Mouse (Mus musculus): ENCODE measurements around the gene Hist1h3h. TPM values are rescaled to one million over a fixed set of nuclear protein-coding genes. Genes with fewer than 3 reads are reported as not detected.

Gene Hist1h3h
- polyA plus RNA-seq, 1 experiment = 100 TPM

GRCm38 (mm10) chr13:21722373-21722925, 5.0 kb downstream of the Hist1h3h start:
- Histone ChIP-seq H3K27ac (ENCODE audit: insufficient read depth, low read depth, low read length) (peak overlapping the region; percentile 75; the same call in 1 of the 2 replicates), H3K4me1 (ENCODE audit: control insufficient read depth, insufficient read depth, insufficient read length, low read length) (peaks cover 5% of the 10 kb centered on the region; the same call in 1 of the 2 replicates), H3K4me3 (ENCODE audit: low read depth, low read length) (peak overlapping the region; percentile 69), H3K27me3 (ENCODE audit: control insufficient read depth, insufficient read depth, low read length) (no peaks in the 10 kb centered on the region), H3K36me3 (ENCODE audit: control insufficient read depth, insufficient read depth, low read length) (no peaks in the 10 kb centered on the region)
- 5% methylated on average over 11 of the region's 11 CpGs for WGBS
- TF ChIP-seq CTCF (IDR thresholded peaks at IDR 0.05; ENCODE audit: extremely low read depth, insufficient read length, insufficient replicate concordance, low read depth, low read length) (no peak), POLR2A (IDR thresholded peaks at IDR 0.05; ENCODE audit: low read depth, low read length) (no peak)

GRCm38 (mm10) chr13:21722993-21723836, 5.8 kb downstream of the Hist1h3h start:
- Histone ChIP-seq H3K27ac (ENCODE audit: insufficient read depth, low read depth, low read length) (no peak overlapping the region), H3K4me1 (ENCODE audit: control insufficient read depth, insufficient read depth, insufficient read length, low read length) (0 out of 2 replicates have a peak, but pooled peaks cover 5% of the 10 kb centered on the region), H3K36me3 (ENCODE audit: control insufficient read depth, insufficient read depth, low read length) (no peaks in the 10 kb centered on the region), H3K27me3 (ENCODE audit: control insufficient read depth, insufficient read depth, low read length) (no peaks in the 10 kb centered on the region), H3K4me3 (ENCODE audit: low read depth, low read length) (no peak overlapping the region)
- WGBS = 41% methylated on average over 5 of the region's 5 CpGs
- TF ChIP-seq CTCF (IDR thresholded peaks at IDR 0.05; ENCODE audit: extremely low read depth, insufficient read length, insufficient replicate concordance, low read depth, low read length) (no peak), POLR2A (IDR thresholded peaks at IDR 0.05; ENCODE audit: low read depth, low read length) (no peak)

- Histone ChIP-seq H3K27me3 (ENCODE audit: control insufficient read depth, insufficient read depth, low read length) (no peaks in the 10 kb centered on the region), H3K4me3 (ENCODE audit: low read depth, low read length) (no peak overlapping the region), H3K27ac (ENCODE audit: insufficient read depth, low read depth, low read length) (no peak overlapping the region), H3K4me1 (ENCODE audit: control insufficient read depth, insufficient read depth, insufficient read length, low read length) (no peaks in the 10 kb centered on the region), H3K36me3 (ENCODE audit: control insufficient read depth, insufficient read depth, low read length) (no peaks in the 10 kb centered on the region)
- no peak for TF ChIP-seq CTCF (IDR thresholded peaks at IDR 0.05; ENCODE audit: extremely low read depth, insufficient read length, insufficient replicate concordance, low read depth, low read length)
- 49% methylated on average over 11 of the region's 11 CpGs for WGBS
These were observed 10.6 kb downstream of the Hist1h3h start for GRCm38 (mm10) chr13:21727948-21728572.

- Histone ChIP-seq H3K4me1 (ENCODE audit: control insufficient read depth, insufficient read depth, insufficient read length, low read length) (no peaks in the 10 kb centered on the region; the same call in 1 of the 2 replicates), H3K27ac (ENCODE audit: insufficient read depth, low read depth, low read length) (no peak overlapping the region), H3K27me3 (ENCODE audit: control insufficient read depth, insufficient read depth, low read length) (no peaks in the 10 kb centered on the region), H3K4me3 (ENCODE audit: low read depth, low read length) (no peak overlapping the region), H3K36me3 (ENCODE audit: control insufficient read depth, insufficient read depth, low read length) (no peaks in the 10 kb centered on the region)
- 62% methylated on average over 1 of the region's 1 CpGs for WGBS
- TF ChIP-seq POLR2A (IDR thresholded peaks at IDR 0.05; ENCODE audit: low read depth, low read length) = no peak
- no peak for TF ChIP-seq CTCF (IDR thresholded peaks at IDR 0.05; ENCODE audit: extremely low read depth, insufficient read length, insufficient replicate concordance, low read depth, low read length)
These were observed 12.1 kb downstream of the Hist1h3h start for GRCm38 (mm10) chr13:21729544-21729943.

- Histone ChIP-seq H3K4me1 (ENCODE audit: control insufficient read depth, insufficient read depth, insufficient read length, low read length) (no peaks in the 10 kb centered on the region; the same call in 1 of the 2 replicates), H3K4me3 (ENCODE audit: low read depth, low read length) (no peak overlapping the region), H3K27ac (ENCODE audit: insufficient read depth, low read depth, low read length) (no peak overlapping the region), H3K36me3 (ENCODE audit: control insufficient read depth, insufficient read depth, low read length) (no peaks in the 10 kb centered on the region), H3K27me3 (ENCODE audit: control insufficient read depth, insufficient read depth, low read length) (no peaks in the 10 kb centered on the region)
- 89% methylated on average over 5 of the region's 5 CpGs for WGBS
- TF ChIP-seq POLR2A (IDR thresholded peaks at IDR 0.05; ENCODE audit: low read depth, low read length) (no peak), CTCF (IDR thresholded peaks at IDR 0.05; ENCODE audit: extremely low read depth, insufficient read length, insufficient replicate concordance, low read depth, low read length) (no peak; the same call in 1 of the 2 replicates)
These were observed 16.0 kb downstream of the Hist1h3h start for GRCm38 (mm10) chr13:21733466-21733865.

- TF ChIP-seq POLR2A (IDR thresholded peaks at IDR 0.05; ENCODE audit: low read depth, low read length) (no peak), CTCF (IDR thresholded peaks at IDR 0.05; ENCODE audit: extremely low read depth, insufficient read length, insufficient replicate concordance, low read depth, low read length) (peak; percentile 80; the same call in 1 of the 2 replicates)
- WGBS = 0% methylated on average over 21 of the region's 21 CpGs
- H3K4me3 ChIP-seq (ENCODE audit: low read depth, low read length) = peak overlapping the region; percentile 61
- H3K4me1 ChIP-seq (ENCODE audit: control insufficient read depth, insufficient read depth, insufficient read length, low read length) = no peaks in the 10 kb centered on the region; the same call in 1 of the 2 replicates
- H3K27ac ChIP-seq (ENCODE audit: insufficient read depth, low read depth, low read length) = peak overlapping the region; percentile 59
- H3K36me3 ChIP-seq (ENCODE audit: control insufficient read depth, insufficient read depth, low read length) = no peaks in the 10 kb centered on the region
- no peaks in the 10 kb centered on the region for H3K27me3 ChIP-seq (ENCODE audit: control insufficient read depth, insufficient read depth, low read length)
These were observed 16.8 kb downstream of the Hist1h3h start for GRCm38 (mm10) chr13:21734010-21734905.
